Mouse (Mus musculus) ZHBTc4 (cell line): Measurements from ENCODE around the gene Pou2af1.

Source experiments
- DNase-seq: peaks from one replicate; pipeline ENCODE4 v3.0.0-alpha.2; 2011; ENCODE audit warnings: low read depth, low spot score

Gene Pou2af1

GRCm38 (mm10) chr9:51213023-51213728 is at the start of gene Pou2af1:
Gene Pou2af1, plus strand, starts transcription at chr9:51213708.
- DNase-seq, result no peak

- DNase-seq, result no peak
These were observed 49.5 kb upstream of the Pou2af1 start for GRCm38 (mm10) chr9:51163989-51164388.

GRCm38 (mm10) chr9:51165312-51166180 is 48.0 kb upstream of the Pou2af1 start, which contains the start of gene Gm32742:
Gene Gm32742, minus strand, starts transcription at chr9:51165517.
- no peak for DNase-seq

- DNase-seq, result no peak
These were observed 45.6 kb upstream of the Pou2af1 start for GRCm38 (mm10) chr9:51167954-51168353.

- no peak for DNase-seq
These were observed 44.8 kb upstream of the Pou2af1 start for GRCm38 (mm10) chr9:51168698-51169097.

- DNase-seq, result no peak
These were observed 44.4 kb upstream of the Pou2af1 start for GRCm38 (mm10) chr9:51169133-51169532.

- no peak for DNase-seq
These were observed 43.2 kb upstream of the Pou2af1 start for GRCm38 (mm10) chr9:51170298-51170697.

- no peak for DNase-seq
These were observed 38.5 kb upstream of the Pou2af1 start for GRCm38 (mm10) chr9:51174890-51175464.

- DNase-seq, result no peak
These were observed 37.8 kb upstream of the Pou2af1 start for GRCm38 (mm10) chr9:51175722-51176121.

- DNase-seq, result no peak
These were observed 35.2 kb upstream of the Pou2af1 start for GRCm38 (mm10) chr9:51178297-51178696.

- DNase-seq, result no peak
These were observed 32.9 kb upstream of the Pou2af1 start for GRCm38 (mm10) chr9:51180621-51181020.

- DNase-seq, result no peak
These were observed 30.5 kb upstream of the Pou2af1 start for GRCm38 (mm10) chr9:51182716-51183710.

- no peak for DNase-seq
These were observed 28.1 kb upstream of the Pou2af1 start for GRCm38 (mm10) chr9:51185386-51185785.

GRCm38 (mm10) chr9:51185871-51186270 is 27.6 kb upstream of the Pou2af1 start:
- DNase-seq, result no peak

- DNase-seq, result no peak
These were observed 22.9 kb upstream of the Pou2af1 start for GRCm38 (mm10) chr9:51190655-51191054.

- peak; percentile 16 for DNase-seq
These were observed 18.7 kb upstream of the Pou2af1 start for GRCm38 (mm10) chr9:51194790-51195189.

- DNase-seq, result no peak
These were observed 4.6 kb upstream of the Pou2af1 start for GRCm38 (mm10) chr9:51208974-51209332.

- DNase-seq, result no peak
These were observed 2.3 kb upstream of the Pou2af1 start for GRCm38 (mm10) chr9:51211191-51211590.

GRCm38 (mm10) chr9:51213729-51214237 is 275 bp downstream of the Pou2af1 start:
- no peak for DNase-seq

GRCm38 (mm10) chr9:51215311-51215710 is 1.8 kb downstream of the Pou2af1 start:
- DNase-seq, result no peak

GRCm38 (mm10) chr9:51215949-51216348 is 2.4 kb downstream of the Pou2af1 start:
- DNase-seq, result no peak
